In the genomic region with DNA sequence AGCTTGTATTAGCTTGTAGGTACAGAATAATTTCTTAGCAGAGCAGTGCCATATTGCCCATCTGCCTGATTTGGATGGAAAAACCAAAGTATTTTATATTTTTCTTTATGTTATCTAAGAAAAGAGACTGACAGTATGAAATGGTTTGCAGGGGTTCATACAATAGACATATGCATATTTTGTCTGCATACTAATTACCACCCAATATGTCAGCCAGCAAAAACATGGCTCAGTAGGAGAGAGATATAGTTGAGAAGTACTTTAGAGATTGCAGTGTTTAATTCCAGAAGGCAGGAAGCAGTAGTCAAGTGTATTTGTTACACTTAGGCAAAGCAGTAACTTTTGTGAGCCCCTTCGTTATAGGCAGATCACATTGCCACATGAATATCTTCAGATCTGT, we compare ENCODE assay signal across 19 mouse cellular contexts.
"Had no signal": no experiment of that assay in that cellular context is flagged by ENCODE, and none has a peak within 500 bp of the region (broad histone marks: within the 10 kb centered on the region; RNA-seq: fewer than 3 reads in every experiment).

No protein-coding gene starts in this region.

- H3K4me2 ChIP-seq: lung, embryonic 14.5 days; midbrain, embryonic 12.5 days; neural tube, embryonic 13.5 days; neural tube, embryonic 15.5 days had no signal

- ATAC-seq: midbrain, embryonic 16.5 days had no signal

- H3K9ac ChIP-seq: lung, embryonic 14.5 days; midbrain, embryonic 12.5 days; neural tube, embryonic 13.5 days; neural tube, embryonic 15.5 days had no signal

- H3K27ac ChIP-seq: midbrain, embryonic 10.5 days; midbrain, embryonic 12.5 days; neural tube, embryonic 13.5 days; neural tube, embryonic 15.5 days had no signal

- H3K4me3 ChIP-seq: midbrain, embryonic 10.5 days; midbrain, embryonic 12.5 days; myocyte; neural tube, embryonic 13.5 days; neural tube, embryonic 15.5 days had no signal

- DNase-seq: lung, adult 18-20 months; lung, embryonic 14.5 days; lung, postnatal 10 days; lung, postnatal 4 days; midbrain, embryonic 14.5 days; retina, postnatal 1 day; right cerebral cortex, adult 18-20 months; right cerebral cortex, postnatal 25 days; right cerebral cortex, postnatal 4 days; spleen, adult 18-20 months; thymus, adult 18-20 months; thymus, postnatal 14 days; thymus, postnatal 36 days had no signal

- H3K4me1 ChIP-seq: midbrain, embryonic 12.5 days; neural tube, embryonic 15.5 days had no signal

- H3K36me3 ChIP-seq: midbrain, embryonic 10.5 days; midbrain, embryonic 12.5 days; neural tube, embryonic 13.5 days; neural tube, embryonic 15.5 days had no signal

- H3K27me3 ChIP-seq: midbrain, embryonic 12.5 days; neural tube, embryonic 13.5 days; neural tube, embryonic 15.5 days had no signal

- H3K9me3 ChIP-seq: midbrain, embryonic 10.5 days; midbrain, embryonic 12.5 days; neural tube, embryonic 13.5 days; neural tube, embryonic 15.5 days had no signal
